Mouse (Mus musculus): ENCODE measurements around the gene Kptn.

Kptn gene

GRCm38 (mm10) chr7:16162036-16162435 lies 42.3 kb downstream of the Kptn start:
- 38% methylated on average over 7 of the region's 7 CpGs for WGBS

DNA sequence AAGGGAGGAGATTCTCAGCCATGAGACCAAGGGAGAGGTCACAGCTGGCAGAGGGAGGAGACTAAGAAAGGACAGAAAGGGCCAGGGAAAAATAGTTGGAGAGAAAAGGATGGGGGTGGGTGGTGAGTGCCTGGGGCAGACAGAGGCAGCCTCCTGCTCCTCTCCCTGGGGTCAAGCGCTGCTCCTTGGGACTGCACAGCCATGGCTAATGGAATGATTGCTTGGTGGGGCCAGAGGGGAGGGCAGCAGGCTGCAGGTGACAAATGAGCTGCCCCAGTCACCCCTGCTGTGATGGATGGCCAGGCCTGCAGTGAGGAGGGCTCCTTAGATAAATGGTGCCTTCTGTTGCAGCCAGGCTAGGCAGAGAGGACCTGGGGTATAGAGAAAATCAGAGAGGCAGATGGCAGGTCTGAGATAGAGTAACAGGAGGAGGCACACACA lies 52.5 kb downstream of the Kptn start:
- WGBS: 67% methylated on average over 1 of the region's 1 CpGs

DNA sequence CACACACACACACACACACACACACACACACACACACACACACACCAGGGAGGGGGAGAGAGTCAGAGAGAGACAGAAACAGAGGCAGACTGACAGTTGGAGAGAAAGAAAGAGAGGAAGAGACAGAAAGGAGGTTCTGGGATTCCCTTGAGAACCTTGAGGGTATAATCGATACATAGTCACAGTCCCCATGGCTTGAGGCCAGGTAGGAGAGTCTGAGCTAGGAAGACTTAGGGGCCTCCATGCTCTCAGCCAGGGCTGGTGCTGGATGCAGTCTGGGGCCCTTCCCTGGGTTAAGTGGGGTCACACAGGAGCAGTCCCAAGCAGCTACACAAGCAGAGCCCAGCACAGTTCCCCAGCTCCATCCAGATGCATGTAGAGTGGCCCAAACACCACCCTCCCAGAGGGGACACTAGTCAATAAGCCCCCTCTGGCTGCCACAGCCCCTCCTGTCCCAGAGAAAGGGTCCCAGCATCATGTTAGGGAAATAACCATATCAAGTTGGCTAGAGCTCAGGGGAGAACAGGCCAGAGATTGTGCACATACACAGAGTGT lies 53.0 kb downstream of the Kptn start:
- 38% methylated on average over 1 of the region's 1 CpGs for WGBS

GRCm38 (mm10) chr7:16173146-16173545 lies 53.5 kb downstream of the Kptn start:
- WGBS: 65% methylated on average over 5 of the region's 5 CpGs

DNA sequence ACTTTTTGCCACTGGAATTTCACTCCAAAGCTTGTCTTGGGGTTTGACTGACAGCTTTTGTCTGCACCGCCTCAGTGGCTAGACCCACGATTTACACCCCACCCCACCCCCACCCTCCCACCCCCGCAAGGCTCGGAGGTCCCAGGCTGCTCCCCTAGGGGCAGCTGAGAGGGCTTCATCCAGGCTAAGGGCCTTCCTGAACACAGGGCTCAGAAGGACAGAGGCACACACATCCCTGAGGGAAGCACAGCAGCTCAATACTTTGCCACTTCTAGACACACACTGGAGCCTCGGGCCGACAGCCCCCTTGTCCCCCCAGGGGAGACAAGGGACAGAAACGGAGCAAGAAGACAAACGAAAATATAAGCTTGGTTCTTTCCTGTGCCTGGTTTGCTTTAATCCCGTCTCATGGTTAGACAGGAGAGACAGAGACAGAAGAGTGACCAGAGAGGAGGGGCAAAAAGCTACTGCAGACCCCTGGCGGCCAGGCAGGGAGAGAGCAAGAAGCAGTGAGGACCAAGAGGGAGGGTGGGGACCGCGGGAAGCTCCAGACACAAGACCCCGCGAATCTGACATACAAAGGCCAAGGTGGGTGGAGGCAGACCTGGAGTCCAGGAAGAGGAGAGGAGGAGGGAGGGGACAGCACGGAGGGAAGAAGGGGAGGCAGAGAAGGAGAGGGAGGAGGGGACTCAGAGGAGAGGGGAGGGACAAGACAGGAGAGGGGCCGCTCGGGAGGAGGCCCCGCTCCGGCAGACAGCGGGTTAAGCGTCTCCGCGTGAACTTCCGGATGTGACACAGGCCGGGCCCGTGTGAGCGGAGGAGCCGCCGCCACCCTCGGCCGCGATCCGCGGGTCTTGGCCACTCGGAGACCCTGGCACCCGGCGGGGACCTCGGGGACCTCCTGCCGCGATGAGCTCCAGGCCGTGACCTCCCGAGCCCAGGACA lies 55.2 kb downstream of the Kptn start, which contains the start of gene Meis3:
Gene Meis3, plus strand, starts transcription at position 494 of the 945 bp plus-strand sequence.
- 1% methylated on average over 39 of the region's 42 CpGs for WGBS

DNA sequence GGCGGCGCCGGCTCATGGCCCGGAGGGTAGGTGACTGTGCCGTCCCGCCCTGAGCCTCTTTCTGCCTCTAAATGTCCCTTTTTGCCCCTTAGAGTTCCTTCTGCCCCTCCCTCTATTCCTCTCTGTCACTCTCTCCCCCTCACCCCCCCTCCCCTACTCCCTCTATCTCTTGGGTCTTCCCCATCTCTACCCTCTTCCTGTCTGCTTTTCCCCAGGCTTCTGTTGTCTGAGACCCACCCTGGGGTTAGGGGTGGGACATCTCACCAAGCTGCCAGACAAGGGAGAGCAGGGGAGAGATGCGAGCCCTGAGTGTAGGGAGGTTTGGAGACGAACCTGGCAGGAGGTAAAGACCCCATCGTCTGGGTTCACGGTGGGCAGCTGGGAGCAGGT lies 55.8 kb downstream of the Kptn start:
- 0% methylated on average over 10 of the region's 10 CpGs for WGBS
